Mouse (Mus musculus) small intestine, adult 2 months (tissue): ENCODE measurements around the gene Msmb.
"Not testable (repeated sequence)": the region's sequence is repeated elsewhere in the genome, so short reads cannot be mapped to it uniquely, and the experiment has no call there.

Experiments used
- CTCF ChIP-seq: fragments of 200-500 bp; IDR thresholded peaks from 2 replicates; pipeline ENCODE4 v1.5.1; 2012; ENCODE audit warnings: low read depth, mild to moderate bottlenecking, control low read depth, inconsistent platforms, low read length, moderate library complexity, mixed read lengths; ENCODE audit not compliant: insufficient replicate concordance, insufficient read length; ENCODE audit errors: extremely low read depth
- POLR2A ChIP-seq: fragments of 200-500 bp; IDR thresholded peaks from 2 replicates; pipeline ENCODE4 v1.6.1; 2012; ENCODE audit warnings: low read depth, mild to moderate bottlenecking, control low read depth, inconsistent platforms, low read length, moderate library complexity

DNA sequence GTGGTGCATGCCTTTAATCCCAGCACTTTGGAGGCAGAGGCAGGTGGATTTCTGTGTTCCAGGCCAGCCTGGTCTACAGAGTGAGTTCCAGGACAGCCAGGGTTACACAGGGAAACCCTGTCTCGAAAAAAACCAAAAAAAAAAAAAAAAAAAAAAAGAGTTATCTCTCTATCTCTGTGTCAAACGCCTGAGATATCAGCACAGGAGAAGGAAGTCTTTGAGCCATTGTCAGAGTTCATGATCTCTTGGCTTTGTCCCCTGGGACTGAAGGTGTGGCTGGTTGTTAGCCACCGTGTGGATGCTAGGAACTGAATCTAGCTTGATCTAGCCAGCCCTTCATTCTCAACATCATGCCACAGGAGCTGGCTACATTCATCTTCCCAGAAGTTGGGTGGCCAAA, 5.4 kb upstream of the Msmb start:
- TF ChIP-seq POLR2A, CTCF: not testable (repeated sequence)
